Mouse (Mus musculus): Measurements from ENCODE around the gene Ulk1. TPM values are rescaled to one million over a fixed set of nuclear protein-coding genes. Genes with fewer than 3 reads are reported as not detected.

Ulk1 gene
- polyA plus RNA-seq, 1 experiment from 2014 or later = 44.9 TPM

- H3K4me2 ChIP-seq (ENCODE audit: low read length) = peak overlapping the region; percentile 99
- H3K36me3 ChIP-seq (ENCODE audit: control insufficient read depth, insufficient read depth, low read length) = peaks cover 33% of the 10 kb centered on the region
- peak overlapping the region; percentile 95; the same call in 1 of the 2 replicates for H3K9ac ChIP-seq (ENCODE audit: low read length)
- no peak for ATAC-seq
- peaks cover 19% of the 10 kb centered on the region for H3K4me1 ChIP-seq (ENCODE audit: control insufficient read depth, insufficient read depth, low read length)
- H3K9me3 ChIP-seq (replicated peaks; ENCODE audit: control insufficient read depth, low read length) = no peaks in the 10 kb centered on the region
- H3K27me3 ChIP-seq (replicated peaks; ENCODE audit: control insufficient read depth, insufficient read depth, low read length) = no peaks in the 10 kb centered on the region
- 87% methylated on average over 4 of the region's 4 CpGs for WGBS
- DNase-seq (ENCODE audit: low spot score) = no peak
- no peak overlapping the region for H3K27ac ChIP-seq (ENCODE audit: low read depth, low read length)
- H3K4me3 ChIP-seq (ENCODE audit: low read depth, low read length) = peak overlapping the region; percentile 93
These were observed 2.4 kb downstream of the Ulk1 start for GRCm38 (mm10) chr5:110807453-110807852.

- no peak overlapping the region for H3K4me3 ChIP-seq (ENCODE audit: low read depth, low read length)
- 86% methylated on average over 1 of the region's 1 CpGs for WGBS
- no peak overlapping the region for H3K27ac ChIP-seq (ENCODE audit: low read depth, low read length)
- peak overlapping the region; percentile 29 for H3K9ac ChIP-seq (ENCODE audit: low read length)
- H3K36me3 ChIP-seq (ENCODE audit: control insufficient read depth, insufficient read depth, low read length) = peaks cover 41% of the 10 kb centered on the region
- no peak for DNase-seq (ENCODE audit: low spot score)
- H3K9me3 ChIP-seq (replicated peaks; ENCODE audit: control insufficient read depth, low read length) = no peaks in the 10 kb centered on the region
- peaks cover 19% of the 10 kb centered on the region for H3K4me1 ChIP-seq (ENCODE audit: control insufficient read depth, insufficient read depth, low read length)
- no peaks in the 10 kb centered on the region for H3K27me3 ChIP-seq (replicated peaks; ENCODE audit: control insufficient read depth, insufficient read depth, low read length)
- ATAC-seq = no peak
- H3K4me2 ChIP-seq (ENCODE audit: low read length) = peak overlapping the region; percentile 8; the same call in 1 of the 2 replicates
These were observed 3.2 kb downstream of the Ulk1 start for GRCm38 (mm10) chr5:110806676-110807075.

- Histone ChIP-seq H3K4me3 (ENCODE audit: low read depth, low read length) (no peak overlapping the region), H3K4me1 (ENCODE audit: control insufficient read depth, insufficient read depth, low read length) (peaks cover 19% of the 10 kb centered on the region), H3K9ac (ENCODE audit: low read length) (no peak overlapping the region)
These were observed 3.7 kb downstream of the Ulk1 start for GRCm38 (mm10) chr5:110806154-110806553.

DNA sequence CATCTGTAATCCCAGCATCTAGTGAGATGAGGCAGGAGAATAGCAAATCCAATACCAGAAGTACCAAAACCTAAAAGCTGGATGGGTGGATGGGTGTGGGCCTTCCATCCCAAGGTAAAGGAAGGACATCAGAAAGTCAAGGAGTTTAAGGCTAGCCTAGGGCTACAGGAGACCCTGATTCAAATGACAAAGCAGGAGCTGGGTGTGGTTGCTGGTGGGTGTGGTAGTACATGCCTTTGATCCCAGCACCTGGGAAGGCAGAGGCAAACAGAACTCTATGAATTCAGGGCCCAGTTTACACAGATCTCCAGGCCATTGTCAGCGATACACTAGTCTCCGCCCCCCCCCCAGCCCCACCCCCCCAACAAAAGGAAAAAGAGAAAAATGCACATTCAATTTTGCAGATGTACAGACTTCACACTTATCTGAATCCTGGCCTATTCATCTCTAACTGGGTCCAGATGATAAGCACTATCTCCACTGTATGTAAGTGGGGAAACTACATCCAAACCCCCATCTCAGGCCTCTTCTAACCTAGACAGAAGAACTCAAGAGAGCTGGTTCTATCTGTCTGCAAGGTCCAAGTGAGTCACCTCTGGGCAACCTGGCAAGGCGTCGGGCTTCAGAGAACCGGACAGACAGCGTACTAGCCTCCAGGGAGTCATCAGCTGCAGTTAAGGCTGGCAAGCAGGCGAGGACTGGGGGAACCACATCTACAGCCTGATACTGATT, 5.7 kb downstream of the Ulk1 start:
- Histone ChIP-seq H3K27ac (ENCODE audit: low read depth, low read length) (no peak overlapping the region), H3K36me3 (ENCODE audit: control insufficient read depth, insufficient read depth, low read length) (peaks cover 65% of the 10 kb centered on the region), H3K4me2 (ENCODE audit: low read length) (no peak overlapping the region), H3K4me1 (ENCODE audit: control insufficient read depth, insufficient read depth, low read length) (peaks cover 19% of the 10 kb centered on the region), H3K9me3 (replicated peaks; ENCODE audit: control insufficient read depth, low read length) (no peaks in the 10 kb centered on the region), H3K27me3 (replicated peaks; ENCODE audit: control insufficient read depth, insufficient read depth, low read length) (no peaks in the 10 kb centered on the region), H3K9ac (ENCODE audit: low read length) (no peak overlapping the region), H3K4me3 (ENCODE audit: low read depth, low read length) (no peak overlapping the region)
- 87% methylated on average over 7 of the region's 7 CpGs for WGBS
- no peak for ATAC-seq
- no peak for DNase-seq (ENCODE audit: low spot score)

More at GRCm38 (mm10) chr5:110806154-110806553, 3.7 kb downstream of the Ulk1 start:
- no peak overlapping the region for H3K4me2 ChIP-seq (ENCODE audit: low read length)
- DNase-seq (ENCODE audit: low spot score) (no peak), ATAC-seq (no peak)
- no peak overlapping the region for H3K27ac ChIP-seq (ENCODE audit: low read depth, low read length)
- peaks cover 46% of the 10 kb centered on the region for H3K36me3 ChIP-seq (ENCODE audit: control insufficient read depth, insufficient read depth, low read length)
- H3K27me3 ChIP-seq (replicated peaks; ENCODE audit: control insufficient read depth, insufficient read depth, low read length) = no peaks in the 10 kb centered on the region
- 82% methylated on average over 4 of the region's 4 CpGs for WGBS
- H3K9me3 ChIP-seq (replicated peaks; ENCODE audit: control insufficient read depth, low read length) = no peaks in the 10 kb centered on the region

DNA sequence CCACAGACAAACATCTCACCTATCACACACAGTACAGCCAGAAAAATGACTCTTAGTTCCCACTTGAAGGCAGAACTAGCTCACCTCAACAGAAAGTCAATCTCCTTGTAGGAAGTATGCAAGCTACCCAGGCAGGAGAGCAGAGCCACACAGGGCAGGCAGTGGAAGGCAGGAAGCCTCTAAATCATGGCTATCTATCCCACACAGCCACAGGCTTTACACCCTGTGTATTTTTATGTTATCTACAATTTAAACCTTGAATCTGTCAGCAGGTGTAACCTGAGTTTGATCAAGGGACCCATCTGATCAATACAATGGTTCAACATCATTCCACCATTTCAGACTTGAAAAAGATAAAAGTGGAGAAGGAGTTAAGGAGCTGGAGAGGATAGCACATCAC, 7.1 kb downstream of the Ulk1 start:
- Histone ChIP-seq H3K4me3 (ENCODE audit: low read depth, low read length) (no peak overlapping the region), H3K9me3 (replicated peaks; ENCODE audit: control insufficient read depth, low read length) (no peaks in the 10 kb centered on the region), H3K36me3 (ENCODE audit: control insufficient read depth, insufficient read depth, low read length) (peaks cover 78% of the 10 kb centered on the region), H3K4me2 (ENCODE audit: low read length) (no peak overlapping the region), H3K4me1 (ENCODE audit: control insufficient read depth, insufficient read depth, low read length) (peaks cover 12% of the 10 kb centered on the region), H3K9ac (ENCODE audit: low read length) (no peak overlapping the region), H3K27ac (ENCODE audit: low read depth, low read length) (no peak overlapping the region), H3K27me3 (replicated peaks; ENCODE audit: control insufficient read depth, insufficient read depth, low read length) (no peaks in the 10 kb centered on the region)
- DNase-seq (ENCODE audit: low spot score) = no peak
- ATAC-seq = no peak

GRCm38 (mm10) chr5:110802186-110802585, 7.7 kb downstream of the Ulk1 start:
- WGBS = 82% methylated on average over 4 of the region's 4 CpGs

DNA sequence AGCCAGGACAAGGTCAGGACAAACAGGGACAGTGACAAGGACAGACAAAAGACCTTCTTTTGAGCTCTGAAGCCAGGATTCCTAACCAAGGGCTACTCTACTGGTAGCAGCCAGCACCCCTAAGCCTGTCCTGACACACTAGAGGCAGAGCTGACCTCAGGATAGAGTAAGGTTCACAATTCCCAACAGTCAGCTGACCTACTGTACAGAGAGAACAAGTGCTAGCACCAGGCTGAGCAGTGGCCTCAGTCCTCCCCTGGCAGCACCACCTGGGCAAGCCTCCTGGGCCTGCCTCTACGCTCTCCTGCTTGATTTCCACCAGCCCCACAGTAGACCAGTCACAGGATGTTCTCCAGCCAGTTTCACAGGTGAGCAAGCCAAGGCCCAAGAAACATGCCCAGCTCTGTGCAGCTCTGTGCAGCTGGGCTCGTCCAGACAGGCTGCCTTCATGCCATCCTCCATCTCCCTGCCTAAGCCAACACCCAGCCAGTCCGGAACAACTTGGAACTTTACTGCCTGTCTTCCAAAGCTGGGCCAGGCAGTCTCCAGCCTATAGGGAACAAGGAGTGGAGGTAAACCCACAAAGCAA, 8.8 kb downstream of the Ulk1 start:
- no peak overlapping the region for H3K4me3 ChIP-seq (ENCODE audit: low read depth, low read length)
- H3K9me3 ChIP-seq (replicated peaks; ENCODE audit: control insufficient read depth, low read length) = no peaks in the 10 kb centered on the region
- no peak overlapping the region for H3K9ac ChIP-seq (ENCODE audit: low read length)
- H3K27me3 ChIP-seq (replicated peaks; ENCODE audit: control insufficient read depth, insufficient read depth, low read length) = no peaks in the 10 kb centered on the region
- no peak overlapping the region for H3K4me2 ChIP-seq (ENCODE audit: low read length)
- peaks cover 88% of the 10 kb centered on the region for H3K36me3 ChIP-seq (ENCODE audit: control insufficient read depth, insufficient read depth, low read length)
- DNase-seq (ENCODE audit: low spot score) (no peak), ATAC-seq (no peak)
- peaks cover 1% of the 10 kb centered on the region; the same call in 1 of the 2 replicates for H3K4me1 ChIP-seq (ENCODE audit: control insufficient read depth, insufficient read depth, low read length)
- no peak overlapping the region for H3K27ac ChIP-seq (ENCODE audit: low read depth, low read length)
- 97% methylated on average over 3 of the region's 3 CpGs for WGBS

More at GRCm38 (mm10) chr5:110802186-110802585, 7.7 kb downstream of the Ulk1 start:
- H3K4me1 ChIP-seq (ENCODE audit: control insufficient read depth, insufficient read depth, low read length) = peaks cover 6% of the 10 kb centered on the region; the same call in 1 of the 2 replicates
- no peak overlapping the region for H3K9ac ChIP-seq (ENCODE audit: low read length)
- ATAC-seq (no peak), DNase-seq (ENCODE audit: low spot score) (no peak)
- H3K36me3 ChIP-seq (ENCODE audit: control insufficient read depth, insufficient read depth, low read length) = peaks cover 84% of the 10 kb centered on the region
- H3K4me3 ChIP-seq (ENCODE audit: low read depth, low read length) = no peak overlapping the region
- no peak overlapping the region for H3K4me2 ChIP-seq (ENCODE audit: low read length)
- no peaks in the 10 kb centered on the region for H3K9me3 ChIP-seq (replicated peaks; ENCODE audit: control insufficient read depth, low read length)
- 0 out of 2 replicates have a peak overlapping the region, but pooled peaks have one; percentile 21 for H3K27ac ChIP-seq (ENCODE audit: low read depth, low read length)
- H3K27me3 ChIP-seq (replicated peaks; ENCODE audit: control insufficient read depth, insufficient read depth, low read length) = no peaks in the 10 kb centered on the region

DNA sequence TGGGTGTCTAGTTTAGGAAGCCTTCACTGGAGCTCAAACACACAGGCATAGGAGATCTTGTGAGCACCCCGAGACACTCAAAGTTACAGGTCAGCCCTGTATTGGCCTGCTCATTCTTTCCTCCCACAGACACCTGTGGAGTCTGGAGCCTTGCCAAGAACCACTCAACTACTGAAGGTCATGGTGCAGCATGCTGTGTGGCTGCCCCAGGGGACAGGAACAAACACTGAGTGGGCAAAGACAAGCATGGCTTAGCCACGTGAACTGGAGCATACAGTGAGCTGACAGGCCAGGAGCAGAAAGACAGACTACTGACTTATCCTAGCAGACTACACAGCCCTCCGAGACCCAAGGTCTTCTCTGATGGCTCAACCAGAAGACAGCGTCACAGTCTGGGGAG, 12.2 kb downstream of the Ulk1 start:
- no peaks in the 10 kb centered on the region for H3K9me3 ChIP-seq (replicated peaks; ENCODE audit: control insufficient read depth, low read length)
- peaks cover 98% of the 10 kb centered on the region for H3K36me3 ChIP-seq (ENCODE audit: control insufficient read depth, insufficient read depth, low read length)
- H3K27ac ChIP-seq (ENCODE audit: low read depth, low read length) = no peak overlapping the region
- no peak overlapping the region for H3K4me2 ChIP-seq (ENCODE audit: low read length)
- 67% methylated on average over 4 of the region's 4 CpGs for WGBS
- DNase-seq (ENCODE audit: low spot score) (no peak), ATAC-seq (no peak)
- H3K4me1 ChIP-seq (ENCODE audit: control insufficient read depth, insufficient read depth, low read length) = no peaks in the 10 kb centered on the region
- no peaks in the 10 kb centered on the region for H3K27me3 ChIP-seq (replicated peaks; ENCODE audit: control insufficient read depth, insufficient read depth, low read length)
- no peak overlapping the region for H3K9ac ChIP-seq (ENCODE audit: low read length)
- H3K4me3 ChIP-seq (ENCODE audit: low read depth, low read length) = no peak overlapping the region

DNA sequence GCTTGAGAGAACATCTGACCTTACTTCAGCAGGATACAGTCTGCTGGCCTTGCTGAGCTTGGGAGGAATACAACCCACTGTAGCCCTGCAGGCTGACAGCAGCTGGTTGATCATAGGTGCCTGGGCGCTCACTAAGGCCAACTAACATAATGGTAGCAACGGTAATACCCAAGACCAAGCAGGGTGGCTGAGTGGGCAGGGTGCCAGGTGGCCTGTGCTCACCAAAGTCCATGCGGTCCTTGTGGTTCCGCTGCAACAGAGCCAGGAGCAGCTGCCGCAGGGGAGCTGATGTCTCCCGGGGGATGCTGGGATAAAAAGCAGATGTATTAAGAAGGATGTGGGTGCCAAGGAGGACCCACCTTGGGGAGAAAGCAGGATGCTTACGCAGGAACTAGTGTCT, 15.5 kb downstream of the Ulk1 start:
- Histone ChIP-seq H3K4me1 (ENCODE audit: control insufficient read depth, insufficient read depth, low read length) (no peaks in the 10 kb centered on the region), H3K4me2 (ENCODE audit: low read length) (no peak overlapping the region), H3K4me3 (ENCODE audit: low read depth, low read length) (no peak overlapping the region), H3K27ac (ENCODE audit: low read depth, low read length) (no peak overlapping the region), H3K36me3 (ENCODE audit: control insufficient read depth, insufficient read depth, low read length) (peaks cover 98% of the 10 kb centered on the region), H3K9ac (ENCODE audit: low read length) (no peak overlapping the region), H3K9me3 (replicated peaks; ENCODE audit: control insufficient read depth, low read length) (no peaks in the 10 kb centered on the region), H3K27me3 (replicated peaks; ENCODE audit: control insufficient read depth, insufficient read depth, low read length) (no peaks in the 10 kb centered on the region)
- 93% methylated on average over 7 of the region's 7 CpGs for WGBS
- no peak for DNase-seq (ENCODE audit: low spot score)
- no peak for ATAC-seq
